Mouse (Mus musculus): ENCODE results near the gene Fkbp4. TPM values are rescaled to one million over a fixed set of nuclear protein-coding genes. Genes with fewer than 3 reads are reported as not detected.

The Fkbp4 gene
- total RNA-seq, 2 experiments from 2014 or later = 320 to 392 TPM

GRCm38 (mm10) chr6:128437731-128438316, 653 bp downstream of the Fkbp4 start:
- intact Hi-C loops (cut with DNase I) = loop anchor here (10.0 kb wide), 1 partner anchor 1097 kb away; the partner anchor contains the start of gene Gabarapl1
- peak; percentile 61 to 75 for DNase-seq

GRCm38 (mm10) chr6:128437288-128437687, 1.2 kb downstream of the Fkbp4 start:
- no peak for DNase-seq

GRCm38 (mm10) chr6:128436356-128437005, 2.0 kb downstream of the Fkbp4 start:
- intact Hi-C loops (cut with DNase I) = loop anchor here (10.0 kb wide), 1 partner anchor 1098 kb away; the partner anchor contains the start of gene Gabarapl1
- DNase-seq = peak in 1 of 2 experiments; percentile 12

More at GRCm38 (mm10) chr6:128437288-128437687, 1.2 kb downstream of the Fkbp4 start:
- intact Hi-C loops (cut with DNase I) = loop anchor here (10.0 kb wide), 1 partner anchor 1098 kb away; the partner anchor contains the start of gene Gabarapl1

- intact Hi-C loops (cut with DNase I) = loop anchor here (10.0 kb wide), 1 partner anchor 1099 kb away; the partner anchor contains the start of gene Gabarapl1
- peak; percentile 81 to 89 for DNase-seq
Observed at GRCm38 (mm10) chr6:128435474-128435873, 3.0 kb downstream of the Fkbp4 start.

- no peak for DNase-seq
- intact Hi-C loops (cut with DNase I) = loop anchor here (10.0 kb wide), 1 partner anchor 1101 kb away; the partner anchor contains the start of gene Gabarapl1
Observed at GRCm38 (mm10) chr6:128433566-128433965, 4.9 kb downstream of the Fkbp4 start.

GRCm38 (mm10) chr6:128432356-128432915, 6.0 kb downstream of the Fkbp4 start:
- DNase-seq = peak; percentile 55 to 60
- intact Hi-C loops (cut with DNase I) = loop anchor here (10.0 kb wide), 1 partner anchor 1102 kb away; the partner anchor contains the start of gene Gabarapl1

- no peak for DNase-seq
- intact Hi-C loops (cut with DNase I) = loop anchor here (10.0 kb wide), 2 partner anchors 335 to 1105 kb away; partner anchors contain the start of gene Gabarapl1
Observed at GRCm38 (mm10) chr6:128429826-128430225, 8.7 kb downstream of the Fkbp4 start.

- DNase-seq = no peak
- intact Hi-C loops (cut with DNase I) = loop anchor here (10.0 kb wide), 1 partner anchor 336 kb away; no protein-coding TSS in a partner anchor
Observed at GRCm38 (mm10) chr6:128429300-128429699, 9.2 kb downstream of the Fkbp4 start.

GRCm38 (mm10) chr6:128427571-128427970, 10.9 kb downstream of the Fkbp4 start:
- intact Hi-C loops (cut with DNase I) = loop anchor here (10.0 kb wide), 1 partner anchor 337 kb away; no protein-coding TSS in a partner anchor
- no peak for DNase-seq

- DNase-seq = no peak
- intact Hi-C loops (cut with DNase I) = loop anchor here (10.0 kb wide), 1 partner anchor 340 kb away; no protein-coding TSS in a partner anchor
Observed at GRCm38 (mm10) chr6:128425046-128425445, 13.4 kb downstream of the Fkbp4 start.

- intact Hi-C loops (cut with DNase I) = loop anchor here (10.0 kb wide), 1 partner anchor 340 kb away; no protein-coding TSS in a partner anchor
- peak; percentile 94 to 98 for DNase-seq
Observed at GRCm38 (mm10) chr6:128424269-128425019, 14.0 kb downstream of the Fkbp4 start, which contains the start of gene Itfg2. Gene Itfg2 (minus strand): TSS chr6:128424931.

- no peak for DNase-seq
- intact Hi-C loops (cut with DNase I) = loop anchor here (10.0 kb wide), 1 partner anchor 341 kb away; no protein-coding TSS in a partner anchor
Observed at GRCm38 (mm10) chr6:128423496-128424268, 14.8 kb downstream of the Fkbp4 start.

- intact Hi-C loops (cut with DNase I) = loop anchor here (10.0 kb wide), 1 partner anchor 343 kb away; no protein-coding TSS in a partner anchor
- no peak for DNase-seq
Observed at GRCm38 (mm10) chr6:128421480-128421879, 17.0 kb downstream of the Fkbp4 start.

- DNase-seq = no peak
- intact Hi-C loops (cut with DNase I) = loop anchor here (10.0 kb wide), 1 partner anchor 344 kb away; no protein-coding TSS in a partner anchor
Observed at GRCm38 (mm10) chr6:128421036-128421435, 17.4 kb downstream of the Fkbp4 start.

- intact Hi-C loops (cut with DNase I) = loop anchor here (10.0 kb wide), 1 partner anchor 213 kb away; no protein-coding TSS in a partner anchor
- DNase-seq = no peak
Observed at GRCm38 (mm10) chr6:128418076-128418475, 20.4 kb downstream of the Fkbp4 start.

GRCm38 (mm10) chr6:128416169-128416568, 22.3 kb downstream of the Fkbp4 start:
- intact Hi-C loops (cut with DNase I) = loop anchor here (10.0 kb wide), 1 partner anchor 211 kb away; no protein-coding TSS in a partner anchor
- DNase-seq = no peak

GRCm38 (mm10) chr6:128411115-128411514, 27.4 kb downstream of the Fkbp4 start:
- intact Hi-C loops (cut with DNase I) = loop anchor here (1.0 to 10.0 kb wide), 3 partner anchors 68 to 206 kb away; no protein-coding TSS in a partner anchor
- DNase-seq = peak; percentile 80 to 89

GRCm38 (mm10) chr6:128410305-128410704, 28.2 kb downstream of the Fkbp4 start:
- DNase-seq = no peak
- intact Hi-C loops (cut with DNase I) = loop anchor here (1.0 to 10.0 kb wide), 2 partner anchors 30 to 206 kb away; no protein-coding TSS in a partner anchor

Data from heart, postnatal 36 days (tissue).